Mouse (Mus musculus): ENCODE measurements around the gene Sulf2.

- TF ChIP-seq CTCF (IDR thresholded peaks at IDR 0.05; ENCODE audit: extremely low read depth, insufficient read depth, insufficient read length, insufficient replicate concordance) (no peak), POLR2A (IDR thresholded peaks at IDR 0.05; ENCODE audit: low read depth, low read length) (no peak)
Measured at GRCm38 (mm10) chr2:166084111-166084510, 71.4 kb downstream of the Sulf2 start.

Measured in spleen, adult 2 months (tissue).